ENCODE assay signal across 11 mouse cellular contexts in genomic region chr4:130001710-130002109, GRCm38 (mm10). TPM values are rescaled to one million over a fixed set of nuclear protein-coding genes. Genes with fewer than 3 reads are reported as not detected.
A peak's percentile ranks its signal among the peaks of the same experiment; 100 is the strongest.
DNase-seq lines count a peak whose midpoint lies in the region; ATAC-seq lines count a peak whose summit lies in the region.
"Had no signal": no experiment of that assay in that cellular context is flagged by ENCODE, and none has a peak within 500 bp of the region (broad histone marks: within the 10 kb centered on the region; RNA-seq: fewer than 3 reads in every experiment).

No protein-coding gene starts in this region.

- DNase-seq in heart, postnatal 36 days, result no peak
- no peak for DNase-seq in midbrain, embryonic 11.5 days (ENCODE audit: low spot score, missing footprints)
- no peak for DNase-seq in gastrocnemius, postnatal 36 days
- DNase-seq in frontal cortex, adult 2 months (ENCODE audit: extremely low spot score in 1 of 2, low spot score in 1 of 2), result no peak
- DNase-seq: kidney, adult 11 months; thymus, adult 18-20 months had no signal

- no peak overlapping the region for H3K9ac ChIP-seq in heart, embryonic 14.5 days (ENCODE audit: low read length)
- H3K9ac ChIP-seq in midbrain, embryonic 13.5 days (replicated peaks), result no peak overlapping the region
- no peak overlapping the region for H3K9ac ChIP-seq in midbrain, embryonic 11.5 days (ENCODE audit: low read length)
- no peak overlapping the region for H3K9ac ChIP-seq in hindbrain, embryonic 13.5 days
- no peak overlapping the region for H3K9ac ChIP-seq in stomach, embryonic 16.5 days (ENCODE audit: low read length)
- H3K9ac ChIP-seq: liver, embryonic 14.5 days had no signal

- H3K27ac ChIP-seq in heart, embryonic 14.5 days (replicated peaks in 1 of 2; ENCODE audit: control insufficient read depth in 1 of 2, insufficient read depth in 1 of 2, low read depth in 2 of 2, low read length in 2 of 2), result peak overlapping the region; percentile 55 to 64
- peak overlapping the region; percentile 22; the same call in 1 of the 2 replicates for H3K27ac ChIP-seq in midbrain, embryonic 13.5 days
- H3K27ac ChIP-seq in midbrain, embryonic 11.5 days (ENCODE audit: low read depth, low read length), result no peak overlapping the region
- peak overlapping the region; percentile 73 for H3K27ac ChIP-seq in hindbrain, embryonic 13.5 days
- peak overlapping the region; percentile 34; the same call in 1 of the 2 replicates for H3K27ac ChIP-seq in stomach, embryonic 16.5 days (ENCODE audit: low read length)
- H3K27ac ChIP-seq: liver, embryonic 14.5 days had no signal

- WGBS in heart, embryonic 14.5 days, result 12% methylated on average over 5 of the region's 5 CpGs
- WGBS in midbrain, embryonic 13.5 days, result 49% methylated on average over 5 of the region's 5 CpGs
- 49% methylated on average over 5 of the region's 5 CpGs for WGBS in midbrain, embryonic 11.5 days
- WGBS in hindbrain, embryonic 13.5 days, result 25% methylated on average over 5 of the region's 5 CpGs
- whole genome bisulfite sequencing in stomach, embryonic 16.5 days, result 29% methylated on average over 5 of the region's 5 CpGs

- H3K27me3 ChIP-seq in heart, embryonic 14.5 days (ENCODE audit: control insufficient read depth, insufficient read depth, low read length), result peaks cover 25% of the 10 kb centered on the region
- no peaks in the 10 kb centered on the region for H3K27me3 ChIP-seq in midbrain, embryonic 13.5 days
- no peaks in the 10 kb centered on the region for H3K27me3 ChIP-seq in midbrain, embryonic 11.5 days (ENCODE audit: control insufficient read depth, insufficient read depth, low read length)
- peaks cover 21% of the 10 kb centered on the region; the same call in 1 of the 2 replicates for H3K27me3 ChIP-seq in hindbrain, embryonic 13.5 days
- 0 out of 2 replicates have a peak, but pooled peaks cover 7% of the 10 kb centered on the region for H3K27me3 ChIP-seq in stomach, embryonic 16.5 days (ENCODE audit: control insufficient read depth, insufficient read depth, low read length)

- ATAC-seq in heart, embryonic 14.5 days (ENCODE audit: insufficient number of reproducible peaks, insufficient read depth, low FRiP score, low read depth), result peak; percentile 17; the same call in 1 of the 2 replicates
- ATAC-seq in midbrain, embryonic 13.5 days, result 0 out of 2 replicates have a peak, but pooled peaks have one; percentile 4
- no peak for ATAC-seq in midbrain, embryonic 11.5 days (ENCODE audit: low FRiP score)
- ATAC-seq in hindbrain, embryonic 13.5 days (ENCODE audit: low FRiP score), result no peak
- ATAC-seq in stomach, embryonic 16.5 days (ENCODE audit: insufficient read depth, low FRiP score), result 0 out of 2 replicates have a peak, but pooled peaks have one; percentile 14

- intact Hi-C loops in heart, postnatal 36 days (cut with DNase I), result no loop called here
- intact Hi-C loops in gastrocnemius, postnatal 36 days (cut with DNase I), result no loop called here

- no peak overlapping the region for H3K4me2 ChIP-seq in heart, embryonic 14.5 days (ENCODE audit: low read length)
- H3K4me2 ChIP-seq in midbrain, embryonic 13.5 days (replicated peaks), result no peak overlapping the region
- no peak overlapping the region for H3K4me2 ChIP-seq in midbrain, embryonic 11.5 days
- H3K4me2 ChIP-seq in hindbrain, embryonic 13.5 days, result no peak overlapping the region
- no peak overlapping the region for H3K4me2 ChIP-seq in stomach, embryonic 16.5 days (ENCODE audit: low read depth, low read length)

- peaks cover 19 to 21% of the 10 kb centered on the region in 2 experiments for H3K4me1 ChIP-seq in heart, embryonic 14.5 days (ENCODE audit: control insufficient read depth in 2 of 2, insufficient read depth in 2 of 2, low read length in 2 of 2)
- peaks cover 26% of the 10 kb centered on the region for H3K4me1 ChIP-seq in midbrain, embryonic 13.5 days (replicated peaks)
- peaks cover 2% of the 10 kb centered on the region; the same call in 1 of the 2 replicates for H3K4me1 ChIP-seq in midbrain, embryonic 11.5 days (ENCODE audit: control insufficient read depth, insufficient read depth, low read length)
- H3K4me1 ChIP-seq in hindbrain, embryonic 13.5 days (replicated peaks), result peaks cover 44% of the 10 kb centered on the region
- peaks cover 18% of the 10 kb centered on the region for H3K4me1 ChIP-seq in stomach, embryonic 16.5 days (ENCODE audit: control insufficient read depth, insufficient read depth, low read length)

- H3K9me3 ChIP-seq in heart, embryonic 14.5 days (ENCODE audit: control insufficient read depth, low read length), result no peaks in the 10 kb centered on the region
- no peaks in the 10 kb centered on the region for H3K9me3 ChIP-seq in midbrain, embryonic 13.5 days
- no peaks in the 10 kb centered on the region for H3K9me3 ChIP-seq in midbrain, embryonic 11.5 days (ENCODE audit: control insufficient read depth, low read length)
- H3K9me3 ChIP-seq in hindbrain, embryonic 13.5 days, result no peaks in the 10 kb centered on the region
- no peaks in the 10 kb centered on the region for H3K9me3 ChIP-seq in stomach, embryonic 16.5 days (replicated peaks; ENCODE audit: control insufficient read depth, low read length)

- no peaks in the 10 kb centered on the region for H3K36me3 ChIP-seq in heart, embryonic 14.5 days (ENCODE audit: control insufficient read depth, insufficient read depth, low read length)
- H3K36me3 ChIP-seq in midbrain, embryonic 13.5 days, result 0 out of 2 replicates have a peak, but pooled peaks cover 13% of the 10 kb centered on the region
- H3K36me3 ChIP-seq in midbrain, embryonic 11.5 days (ENCODE audit: control insufficient read depth, insufficient read depth, low read length), result no peaks in the 10 kb centered on the region
- H3K36me3 ChIP-seq in hindbrain, embryonic 13.5 days, result peaks cover 9% of the 10 kb centered on the region
- no peaks in the 10 kb centered on the region for H3K36me3 ChIP-seq in stomach, embryonic 16.5 days (ENCODE audit: control insufficient read depth, insufficient read depth, low read length)

- no peak overlapping the region for H3K4me3 ChIP-seq in heart, embryonic 14.5 days (ENCODE audit: control insufficient read depth in 1 of 2, insufficient read depth in 1 of 2, low read depth in 1 of 2, low read length in 2 of 2)
- no peak overlapping the region for H3K4me3 ChIP-seq in midbrain, embryonic 13.5 days (replicated peaks)
- H3K4me3 ChIP-seq in midbrain, embryonic 11.5 days (ENCODE audit: low read depth, low read length), result no peak overlapping the region
- no peak overlapping the region for H3K4me3 ChIP-seq in hindbrain, embryonic 13.5 days
- no peak overlapping the region for H3K4me3 ChIP-seq in stomach, embryonic 16.5 days (replicated peaks; ENCODE audit: low read length)

RNA-seq across cellular contexts. Expression of gene Adgrb2, which starts 17.0 kb away (rescaled TPM):
- 1.7 and 2.6 TPM in 2 replicates for polyA plus RNA-seq in heart, embryonic 14.5 days (2014; fragmentation: Nextera tagmentation; extraction: Ambion mirVana)
- 1 to 10 TPM; 2.1 to 2.6 TPM for total RNA-seq in heart, postnatal 36 days (2021)
- 7.0 and 11.0 TPM in 2 replicates for polyA plus RNA-seq in midbrain, embryonic 13.5 days (2015; fragmentation: Nextera tagmentation; extraction: Ambion mirVana)
- polyA plus RNA-seq in midbrain, embryonic 11.5 days (2014; fragmentation: Nextera tagmentation; extraction: Ambion mirVana), result 2.3 and 3.0 TPM in 2 replicates
- 9.3 and 11.3 TPM in 2 replicates for polyA plus RNA-seq in hindbrain, embryonic 13.5 days (2015; fragmentation: Nextera tagmentation; extraction: Ambion mirVana)
- 1.6 and 1.9 TPM in 2 replicates for polyA plus RNA-seq in stomach, embryonic 16.5 days (2015; fragmentation: Nextera tagmentation; extraction: Ambion mirVana)
- total RNA-seq in gastrocnemius, postnatal 36 days (2021), result 1 to 10 TPM in 1 of 2 experiments, under 1 TPM in 1; 0.54 to 1.2 TPM
- 263 and 272 TPM in 2 replicates for polyA plus RNA-seq in frontal cortex, adult 2 months (2012; rRNA removed)

RNA-seq across cellular contexts. Expression of gene Col16a1, which starts 45.9 kb away (rescaled TPM):
- polyA plus RNA-seq in heart, embryonic 14.5 days (2014; fragmentation: Nextera tagmentation; extraction: Ambion mirVana), result 27.9 and 37.1 TPM in 2 replicates
- 1 to 10 TPM; 7.4 to 8.5 TPM for total RNA-seq in heart, postnatal 36 days (2021)
- 2.9 and 3.4 TPM in 2 replicates for polyA plus RNA-seq in midbrain, embryonic 13.5 days (2015; fragmentation: Nextera tagmentation; extraction: Ambion mirVana)
- 5.8 and 6.9 TPM in 2 replicates for polyA plus RNA-seq in midbrain, embryonic 11.5 days (2014; fragmentation: Nextera tagmentation; extraction: Ambion mirVana)
- polyA plus RNA-seq in hindbrain, embryonic 13.5 days (2015; fragmentation: Nextera tagmentation; extraction: Ambion mirVana), result 5.8 and 14.3 TPM in 2 replicates
- polyA plus RNA-seq in stomach, embryonic 16.5 days (2015; fragmentation: Nextera tagmentation; extraction: Ambion mirVana), result 55.6 and 75.1 TPM in 2 replicates
- 1 to 10 TPM; 6.9 to 7.7 TPM for total RNA-seq in gastrocnemius, postnatal 36 days (2021)
- polyA plus RNA-seq in frontal cortex, adult 2 months (2012; rRNA removed), result 40.4 and 40.6 TPM in 2 replicates

Comparison
In these comparisons a context has a peak if more than half of its experiments do, and no peak if none do; other contexts are left out.
1. ATAC-seq: peak in heart, embryonic 14.5 days (single experiment), midbrain, embryonic 13.5 days (single experiment) and stomach, embryonic 16.5 days (single experiment); none in midbrain, embryonic 11.5 days (single experiment) and hindbrain, embryonic 13.5 days (single experiment).
2. RNA of gene Adgrb2, which starts 17.0 kb away (polyA plus RNA-seq): 263 to 272 TPM in frontal cortex, adult 2 months; 7.0 to 11.0 TPM in midbrain, embryonic 13.5 days, 9.3 to 11.3 TPM in hindbrain, embryonic 13.5 days, 2.3 to 3.0 TPM in midbrain, embryonic 11.5 days, 1.7 to 2.6 TPM in heart, embryonic 14.5 days and 1.6 to 1.9 TPM in stomach, embryonic 16.5 days; every median in the first group is over 10 times any median in the second.